Mouse (Mus musculus) urinary bladder, postnatal 14 days (tissue): ENCODE results near the gene Pknox2.

Source experiments
- DNase-seq: peaks from one replicate; pipeline ENCODE4 v3.0.0; 2021; ENCODE audit warnings: low spot score

The Pknox2 gene

DNA sequence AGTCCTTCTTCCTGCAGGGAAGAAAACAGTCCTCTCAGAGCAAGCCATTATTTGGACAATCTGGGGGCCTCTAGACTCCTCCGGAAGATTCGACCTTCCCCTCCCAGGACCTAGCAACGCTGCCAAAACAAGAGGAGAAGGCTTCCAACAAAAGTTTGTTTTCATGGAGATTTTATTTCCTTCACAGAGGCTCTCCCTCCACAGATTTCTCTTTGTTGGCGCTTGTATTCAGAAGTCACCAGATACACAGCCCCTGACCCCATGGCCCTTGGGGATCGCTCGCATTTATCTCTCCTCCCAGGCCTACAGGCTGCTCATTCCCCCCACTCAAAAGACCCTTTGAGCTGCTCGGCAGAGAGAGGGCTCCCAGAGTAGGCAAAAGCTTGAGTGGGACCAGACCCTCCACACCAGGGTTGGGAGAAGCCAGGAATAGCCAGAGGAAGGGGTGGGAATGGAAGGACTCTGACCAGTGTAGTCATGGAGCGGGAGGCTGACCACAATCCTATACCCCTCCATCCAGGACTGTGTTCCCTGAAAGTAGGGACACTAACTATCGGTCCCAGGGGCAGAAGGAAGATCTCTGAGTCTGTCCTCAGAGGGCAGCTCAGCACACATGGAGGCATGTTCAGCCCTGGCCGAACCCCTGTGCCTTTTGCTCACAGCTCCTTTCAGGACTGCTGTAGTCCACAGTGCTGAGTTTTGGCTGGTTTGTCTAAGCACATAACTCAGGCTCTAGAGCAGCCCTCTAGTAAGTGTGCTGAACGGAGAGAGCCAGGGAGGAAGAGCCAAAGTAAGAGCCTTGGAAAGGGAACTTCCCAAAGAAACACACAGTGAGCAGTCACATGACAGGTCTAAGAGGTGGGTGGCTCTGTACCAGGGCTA lies 45.9 kb downstream of the Pknox2 start:
- no peak for DNase-seq

- no peak for DNase-seq
These were observed 47.6 kb downstream of the Pknox2 start for GRCm38 (mm10) chr9:37099595-37099994.

DNA sequence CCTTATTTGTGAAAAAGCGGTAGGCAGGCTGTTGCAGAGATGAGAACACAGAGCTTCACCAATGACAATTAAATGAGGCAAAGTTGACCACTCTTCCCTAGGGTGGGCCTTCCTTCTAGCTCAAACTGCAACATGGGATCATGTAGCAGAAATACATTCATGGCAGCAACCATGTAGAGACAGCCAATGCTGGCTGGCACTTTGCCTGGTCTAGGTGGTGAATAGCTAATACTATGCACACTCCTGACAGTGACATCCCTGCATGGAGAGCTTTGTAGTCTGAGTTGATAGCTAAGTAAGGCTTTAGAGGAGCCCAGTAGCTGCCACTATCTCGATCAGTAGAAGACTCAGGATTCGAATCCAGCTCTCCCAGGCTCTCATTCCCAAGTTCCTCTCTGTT lies 48.6 kb downstream of the Pknox2 start:
- no peak for DNase-seq

GRCm38 (mm10) chr9:37094230-37094990 lies 52.8 kb downstream of the Pknox2 start:
- DNase-seq: no peak

DNA sequence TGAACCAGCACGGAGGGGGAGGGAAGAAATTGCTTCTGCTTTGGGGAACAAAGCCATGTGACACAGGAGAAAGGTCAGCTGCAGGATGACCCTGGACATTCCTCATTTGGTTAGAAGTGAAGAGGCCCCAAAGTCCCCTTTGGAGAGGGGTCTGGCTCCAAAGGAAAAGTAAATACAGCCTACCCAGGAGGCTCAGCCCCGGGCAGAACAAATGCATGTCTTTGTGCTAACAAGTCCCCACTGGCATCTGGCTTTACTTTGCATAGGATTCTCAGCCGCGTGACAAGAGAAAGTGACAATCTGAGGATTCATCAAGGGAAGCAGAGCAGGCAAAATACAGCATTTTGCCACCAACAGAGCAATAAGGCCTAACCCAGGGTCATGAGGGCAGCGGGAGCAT lies 54.1 kb downstream of the Pknox2 start:
- DNase-seq: no peak

DNA sequence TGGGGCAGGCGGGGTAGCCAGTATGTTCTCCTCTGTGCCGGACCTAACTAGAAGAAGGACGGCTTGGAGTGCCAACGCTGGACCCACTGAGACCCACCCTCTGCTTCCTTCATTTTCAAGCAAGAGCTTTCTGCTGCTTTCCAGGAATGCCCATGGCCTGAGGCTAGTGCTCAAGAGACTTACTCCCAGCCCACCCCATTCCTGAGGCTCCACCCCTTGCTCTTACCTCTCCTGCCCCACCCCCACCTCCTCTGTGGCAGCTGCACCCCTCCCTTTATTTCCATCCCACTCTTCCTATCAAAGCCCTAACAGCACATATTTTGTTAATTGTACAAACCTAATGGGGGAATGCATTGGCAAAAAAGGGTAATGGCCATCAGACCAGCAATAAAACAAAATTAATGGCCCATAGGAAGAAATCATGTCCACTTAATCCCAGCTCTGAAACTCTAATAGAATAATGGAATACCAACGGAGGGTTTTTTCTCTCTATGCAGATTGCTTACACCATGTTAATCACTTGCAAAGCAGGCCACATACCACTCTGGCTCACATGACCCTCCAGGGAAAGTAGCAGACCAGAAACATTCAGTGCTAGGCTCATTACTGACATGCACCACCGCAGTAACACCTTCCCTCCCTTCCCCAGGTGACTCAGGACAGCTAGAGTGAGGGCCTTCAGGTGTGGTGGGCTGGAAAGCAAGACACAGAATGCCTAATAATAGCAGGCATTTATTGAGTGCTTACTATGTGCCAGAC lies 57.1 kb downstream of the Pknox2 start:
- DNase-seq: no peak

- peak; percentile 19 for DNase-seq
These were observed 61.8 kb downstream of the Pknox2 start for GRCm38 (mm10) chr9:37085370-37085769.

DNA sequence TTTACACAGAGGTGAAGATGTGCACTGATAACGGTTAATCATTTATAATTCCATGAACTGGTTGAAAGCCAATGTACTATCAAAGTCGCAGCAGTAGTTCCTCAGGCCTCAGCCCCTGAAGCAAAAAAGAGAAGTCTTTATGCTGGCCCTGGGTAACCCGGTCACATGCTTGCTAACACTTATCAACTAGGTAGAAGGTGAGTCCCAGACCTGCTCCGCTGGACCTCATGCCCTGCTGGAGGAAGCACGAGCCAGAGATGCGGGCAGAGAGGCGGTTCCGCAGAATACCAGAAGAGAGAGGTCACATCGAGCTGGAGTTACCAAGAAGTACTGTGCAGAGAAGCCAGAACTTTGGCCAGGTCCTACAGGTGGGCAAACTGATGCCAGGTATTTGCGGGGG lies 65.0 kb downstream of the Pknox2 start:
- DNase-seq: peak; percentile 46

- no peak for DNase-seq
These were observed 66.9 kb downstream of the Pknox2 start for GRCm38 (mm10) chr9:37080309-37080708.

GRCm38 (mm10) chr9:37077063-37077418 lies 70.2 kb downstream of the Pknox2 start:
- no peak for DNase-seq

- no peak for DNase-seq
These were observed 70.7 kb downstream of the Pknox2 start for GRCm38 (mm10) chr9:37076386-37077062.

DNA sequence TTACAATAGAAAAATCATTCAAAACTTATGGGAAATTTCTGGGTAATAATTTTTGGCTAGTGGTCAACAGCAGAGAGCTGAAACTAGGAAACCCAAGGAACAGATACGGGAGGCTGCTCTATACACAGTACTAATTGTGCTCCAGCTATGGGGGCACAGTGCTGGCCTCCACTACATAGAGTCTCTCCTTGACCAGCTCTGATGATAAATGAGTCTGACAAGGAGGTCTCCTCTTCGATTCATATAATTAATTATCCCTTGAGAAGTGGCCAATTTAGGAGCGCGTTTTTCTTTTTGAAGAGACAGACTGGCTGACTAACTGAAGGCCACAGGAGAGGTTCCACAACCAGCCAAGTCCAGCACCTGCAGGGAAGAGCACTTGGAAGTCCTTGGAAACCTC lies 71.3 kb downstream of the Pknox2 start:
- DNase-seq: no peak

DNA sequence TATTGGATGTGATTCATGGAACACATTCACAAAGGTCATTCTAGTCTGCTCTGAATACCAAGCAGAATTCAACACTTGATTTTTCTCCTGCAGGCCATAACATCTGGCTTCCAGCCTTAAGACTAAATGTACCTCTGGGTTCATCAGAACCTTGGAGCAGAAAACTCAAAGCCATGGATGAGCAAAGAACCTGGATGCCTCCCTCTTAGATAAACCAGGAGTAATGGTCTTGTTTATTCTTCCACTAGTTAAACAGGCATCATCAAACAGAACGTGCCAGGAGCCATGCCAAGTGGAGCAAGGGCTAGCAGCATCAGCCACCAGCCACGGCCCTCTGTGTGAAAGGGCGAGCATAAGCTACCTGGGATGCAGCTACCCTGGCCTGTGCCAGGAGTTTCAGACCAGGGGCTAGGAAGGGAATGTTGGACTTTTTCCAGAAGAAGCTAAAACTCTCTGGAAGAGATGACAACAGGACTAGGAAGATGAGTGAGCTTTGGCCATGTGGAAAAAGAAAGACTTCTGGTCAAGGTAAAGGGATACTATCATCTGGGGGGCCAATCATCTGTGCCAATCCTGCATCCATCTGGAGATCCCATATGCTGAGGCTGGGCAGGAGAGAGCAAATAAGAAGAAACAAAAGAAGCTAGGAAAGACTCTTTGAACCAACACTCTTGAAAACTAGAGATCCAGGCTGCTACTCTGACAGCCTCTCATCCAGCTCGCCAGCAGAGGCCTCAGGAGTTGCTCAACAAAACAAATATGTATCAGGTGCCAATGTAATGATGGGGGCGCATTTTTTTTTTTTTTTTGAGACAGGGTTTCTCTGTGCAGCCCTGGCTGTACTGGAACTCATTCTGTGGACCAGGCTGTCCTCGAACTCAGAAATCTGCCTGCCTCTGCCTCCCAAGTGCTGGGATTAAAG lies 77.6 kb downstream of the Pknox2 start:
- DNase-seq: peak; percentile 35

GRCm38 (mm10) chr9:37067473-37067830 lies 79.8 kb downstream of the Pknox2 start:
- DNase-seq: no peak

- no peak for DNase-seq
These were observed 80.3 kb downstream of the Pknox2 start for GRCm38 (mm10) chr9:37066732-37067472.

GRCm38 (mm10) chr9:37061627-37062026 lies 85.6 kb downstream of the Pknox2 start:
- no peak for DNase-seq

DNA sequence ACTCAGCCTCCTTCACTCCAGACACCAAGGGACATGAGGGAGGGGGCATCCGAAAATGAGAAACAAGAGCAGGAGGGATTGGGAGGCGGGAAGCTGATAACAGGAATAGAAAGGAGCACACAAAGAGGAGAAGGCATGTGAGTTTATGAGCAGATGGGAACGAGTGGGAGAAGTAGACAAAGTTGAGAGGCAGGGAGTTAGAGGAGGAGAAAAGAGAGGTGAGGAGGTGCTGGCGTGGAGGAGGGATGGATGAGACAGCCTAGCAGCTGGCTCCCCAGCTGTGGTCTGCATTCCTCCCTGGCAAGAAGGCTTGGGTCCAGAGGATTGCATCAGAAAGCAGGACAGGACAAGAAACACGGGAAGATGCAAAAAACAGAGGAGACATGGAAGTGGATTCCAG lies 92.5 kb downstream of the Pknox2 start:
- peak; percentile 42 for DNase-seq

- DNase-seq: peak; percentile 38
These were observed 93.3 kb downstream of the Pknox2 start for GRCm38 (mm10) chr9:37053601-37054512.

DNA sequence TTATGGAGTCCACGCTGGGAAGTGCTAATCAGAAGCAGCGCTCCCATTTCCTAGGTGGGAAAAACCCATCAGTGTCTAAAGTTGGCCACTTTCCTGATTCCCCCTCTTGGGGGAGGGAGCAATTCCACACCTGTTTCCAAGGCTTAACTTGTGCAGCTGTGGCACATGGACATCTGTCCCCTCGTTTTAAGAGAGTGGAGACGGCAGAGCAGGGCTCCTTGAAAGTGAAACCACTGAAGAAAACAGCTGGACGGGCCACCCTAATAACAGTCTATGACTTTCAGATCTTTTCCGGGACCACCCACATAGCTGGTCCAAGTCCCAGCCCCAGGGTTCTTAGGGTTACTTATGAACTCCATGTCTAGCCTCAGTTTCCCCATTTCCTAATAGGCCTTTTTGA lies 94.2 kb downstream of the Pknox2 start:
- peak; percentile 23 for DNase-seq
